Mouse (Mus musculus) brown adipose tissue, adult 24 weeks (tissue): Measurements from ENCODE around the gene Kcnj15. TPM values are rescaled to one million over a fixed set of nuclear protein-coding genes. Genes with fewer than 3 reads are reported as not detected.

Source experiments
- H3K27ac ChIP-seq: fragments of 200-500 bp; replicated peaks from 2 replicates; pipeline ENCODE4 v1.5.1; 2012; ENCODE audit warnings: low read depth, mild to moderate bottlenecking, low read length
- H3K4me1 ChIP-seq: fragments of 200-500 bp; 2 replicates; pipeline ENCODE4 v1.6.1; 2012; ENCODE audit warnings: low read length, mixed read lengths; ENCODE audit not compliant: control insufficient read depth, insufficient read depth, insufficient read length
- H3K4me3 ChIP-seq: fragments of 200-500 bp; 2 replicates; pipeline ENCODE4 v1.5.1; 2012; ENCODE audit warnings: low read depth, mild to moderate bottlenecking, low read length, moderate library complexity; ENCODE audit not compliant: insufficient read depth
- polyA plus RNA-seq: library from polyadenylated mRNA; stranded (reverse); fragments of >200 nt; gene quantifications from 2 replicates; pipeline ENCODE4 v1.2.4, GENCODE M21; 2012; ENCODE audit not compliant: missing spikeins, insufficient read depth, insufficient read length

Kcnj15 gene
- polyA plus RNA-seq, 1 experiment, result 3.3 TPM

DNA sequence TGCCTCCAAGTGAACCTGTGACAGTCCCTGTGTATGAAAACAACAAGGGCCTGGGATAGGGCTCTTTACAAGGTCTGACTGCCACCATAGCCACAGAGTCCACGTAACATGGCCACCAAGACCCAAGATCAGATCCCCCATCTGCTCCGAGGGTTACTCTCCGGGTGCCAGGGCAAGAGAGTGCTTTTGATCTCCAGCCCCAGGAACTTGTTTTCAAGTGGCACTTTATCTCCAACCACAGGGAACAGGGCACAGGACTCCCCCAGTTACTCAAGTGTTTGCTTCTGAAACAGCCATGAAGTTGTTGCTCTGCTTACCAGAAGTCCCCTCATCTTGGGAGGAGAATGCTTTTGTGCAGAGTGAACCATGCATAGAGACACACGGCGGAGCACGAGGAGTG, 92.0 kb downstream of the Kcnj15 start:
- Histone ChIP-seq H3K4me1 (peaks cover 9% of the 10 kb centered on the region; the same call in 1 of the 2 replicates), H3K27ac (no peak overlapping the region), H3K4me3 (no peak overlapping the region)

DNA sequence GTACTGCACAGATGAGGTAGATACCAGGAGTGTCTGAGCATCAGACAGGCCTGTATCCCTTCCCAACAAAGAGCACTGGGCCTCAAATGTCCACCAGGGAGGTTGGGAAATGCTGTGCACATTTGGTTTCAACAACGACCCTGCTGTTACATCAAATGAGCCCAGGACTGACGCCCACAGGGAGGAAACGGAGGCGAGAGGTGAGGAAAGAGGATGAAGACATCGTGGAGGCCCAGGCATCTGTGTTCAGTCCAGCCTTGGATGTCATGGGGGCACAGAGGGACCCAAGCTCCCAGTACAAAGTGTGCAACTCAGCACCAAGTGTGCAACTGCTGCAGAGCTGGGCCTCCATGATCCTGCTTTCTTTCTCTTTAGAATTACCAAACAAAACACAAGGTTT, 92.4 kb downstream of the Kcnj15 start:
- H3K27ac ChIP-seq, result no peak overlapping the region
- peaks cover 8% of the 10 kb centered on the region; the same call in 1 of the 2 replicates for H3K4me1 ChIP-seq

More for the DNA sequence above, 92.4 kb downstream of the Kcnj15 start:
- no peak overlapping the region for H3K4me3 ChIP-seq
